Mouse (Mus musculus) activated CD4-positive, CD25-positive, alpha-beta regulatory T cell, adult 4 months (primary cell): ENCODE measurements around the gene Asic4. TPM values are rescaled to one million over a fixed set of nuclear protein-coding genes. Genes with fewer than 3 reads are reported as not detected.

Source experiments
- ATAC-seq: one replicate; pipeline ENCODE4 v1.8.0; 2017
- polyA plus RNA-seq, 2 experiments: library from polyadenylated mRNA; unstranded; fragments of 100-300 nt; shearing (Covaris generic); gene quantifications; one replicate each; pipeline ENCODE4 v1.2.1; 2017

Asic4 gene
- polyA plus RNA-seq, 2 experiments from 2014 or later, result not detected

DNA sequence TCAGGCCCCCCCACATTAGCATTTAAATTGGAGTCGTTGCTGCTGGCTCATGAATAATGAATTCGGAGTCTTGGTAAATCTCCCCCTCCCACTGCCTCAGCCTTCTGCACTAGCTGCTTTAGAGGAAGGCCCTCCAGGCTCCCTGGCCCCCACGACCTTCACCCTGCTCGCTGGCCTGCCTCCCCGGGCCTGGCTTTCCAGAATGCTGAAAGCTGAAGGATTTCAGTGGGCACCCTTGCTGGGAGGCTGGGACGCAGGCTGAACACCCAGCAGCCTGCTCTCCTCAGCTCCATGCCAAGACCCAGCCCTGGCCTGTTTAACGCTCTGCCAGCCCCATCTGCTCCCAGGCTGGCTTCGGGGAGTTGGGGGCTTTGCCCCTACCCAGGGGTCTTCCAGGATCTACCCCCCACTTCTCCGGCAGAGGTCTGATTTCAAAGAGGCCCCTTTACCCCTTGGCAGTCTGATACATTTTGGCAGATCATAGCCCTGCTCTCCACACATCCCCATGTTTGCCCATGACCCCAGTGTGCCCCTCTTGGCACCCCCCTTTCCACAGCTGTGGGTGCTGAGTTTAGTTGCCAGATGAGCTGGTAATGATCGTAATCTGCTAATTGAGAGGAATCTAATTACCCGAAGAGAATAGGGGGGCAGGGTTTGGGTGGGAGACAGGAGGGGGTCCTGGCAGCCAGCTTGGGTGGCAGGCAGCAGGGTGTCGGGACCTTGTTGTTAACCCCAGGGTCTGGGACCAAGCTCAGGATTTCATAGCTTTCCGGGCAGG, 6.8 kb upstream of the Asic4 start:
- no peak for ATAC-seq

DNA sequence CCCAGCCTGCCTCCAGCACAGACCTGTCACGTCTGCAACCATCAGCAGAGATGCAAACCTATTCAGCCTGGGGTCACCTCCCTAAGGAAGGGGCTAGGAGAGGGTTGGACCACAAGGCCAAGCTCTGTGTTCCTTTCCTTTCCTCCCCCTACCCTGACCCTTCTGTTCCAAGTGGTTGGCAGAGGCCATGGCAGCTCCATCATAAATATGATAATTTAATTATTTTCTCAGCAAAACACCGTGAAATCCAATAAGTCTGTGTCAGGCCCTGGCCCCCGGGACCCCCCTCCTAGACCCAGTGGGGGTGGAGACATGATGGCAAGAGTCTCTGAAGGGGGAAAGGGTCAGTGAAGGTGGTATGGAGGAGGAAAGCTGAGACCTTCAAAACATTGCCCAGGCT, 6.0 kb upstream of the Asic4 start:
- ATAC-seq, result no peak

DNA sequence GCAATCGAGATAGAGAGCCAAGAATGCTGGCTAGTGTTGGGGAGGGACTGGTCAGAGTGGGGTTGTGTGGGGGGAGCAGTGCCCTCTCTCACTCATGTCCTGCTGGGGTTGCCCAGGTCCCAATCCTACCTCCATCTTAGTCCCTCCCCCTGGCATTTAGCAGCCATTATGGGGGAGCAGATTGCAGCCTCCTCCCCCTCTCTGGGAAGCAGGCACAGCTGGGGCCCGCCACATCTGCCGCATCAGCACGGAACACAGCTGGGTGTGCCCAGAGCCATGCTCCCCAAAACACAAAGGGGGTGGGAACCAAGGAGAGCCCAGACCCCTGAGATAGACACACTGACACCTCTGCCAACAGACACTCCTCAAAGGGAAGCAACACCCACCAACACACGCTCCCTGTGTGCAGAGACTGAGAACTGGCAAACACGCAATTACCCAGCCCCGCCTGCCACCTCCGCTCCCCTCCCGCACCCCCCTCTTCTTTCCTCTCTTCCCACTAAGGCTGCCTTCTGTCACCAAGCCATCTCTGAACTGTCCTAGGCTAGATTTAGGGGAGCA, 5.0 kb upstream of the Asic4 start:
- ATAC-seq, result peak; percentile 26

DNA sequence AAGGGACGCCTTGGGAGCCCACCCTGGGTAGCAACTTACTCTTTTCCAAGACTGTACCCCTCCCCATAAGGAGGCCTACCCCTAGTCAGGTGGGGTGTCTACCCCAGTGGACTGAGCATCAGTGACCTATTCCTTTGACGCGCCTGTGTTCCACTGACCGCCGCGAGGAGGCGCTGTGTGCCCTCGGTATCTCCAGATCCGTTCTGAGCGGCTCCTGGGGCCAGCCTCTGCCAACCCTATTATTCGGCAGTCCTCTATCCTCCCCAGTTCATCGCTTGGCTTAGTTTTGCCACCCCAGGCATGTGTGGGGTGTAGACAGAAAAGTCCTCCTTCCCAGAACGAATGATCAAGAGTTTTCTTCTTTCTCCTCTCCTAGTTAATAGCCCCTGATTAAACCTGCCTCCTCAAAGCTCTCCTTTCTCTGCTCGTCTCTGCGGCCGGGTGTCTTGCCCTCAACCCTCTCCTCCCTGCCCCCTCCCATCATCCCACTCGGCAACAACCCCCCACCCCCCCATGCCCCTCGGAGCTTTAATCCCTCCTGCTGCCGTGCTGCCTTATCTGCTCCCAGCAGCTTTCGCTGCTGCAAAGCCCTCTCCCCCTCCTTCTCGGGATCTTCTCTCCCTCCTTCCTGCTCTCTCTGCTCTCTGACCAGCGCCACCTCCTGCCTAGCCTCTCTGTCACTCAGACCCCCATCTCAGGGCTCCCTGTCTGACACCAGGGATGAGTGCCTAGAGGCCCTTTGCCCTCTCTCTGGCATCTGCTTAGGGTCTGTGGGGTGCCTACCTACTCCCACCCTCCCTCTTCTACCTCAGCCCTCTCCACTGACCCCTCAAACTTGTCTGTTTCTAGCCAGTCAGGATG, 4.3 kb upstream of the Asic4 start:
- peak; percentile 87 for ATAC-seq

DNA sequence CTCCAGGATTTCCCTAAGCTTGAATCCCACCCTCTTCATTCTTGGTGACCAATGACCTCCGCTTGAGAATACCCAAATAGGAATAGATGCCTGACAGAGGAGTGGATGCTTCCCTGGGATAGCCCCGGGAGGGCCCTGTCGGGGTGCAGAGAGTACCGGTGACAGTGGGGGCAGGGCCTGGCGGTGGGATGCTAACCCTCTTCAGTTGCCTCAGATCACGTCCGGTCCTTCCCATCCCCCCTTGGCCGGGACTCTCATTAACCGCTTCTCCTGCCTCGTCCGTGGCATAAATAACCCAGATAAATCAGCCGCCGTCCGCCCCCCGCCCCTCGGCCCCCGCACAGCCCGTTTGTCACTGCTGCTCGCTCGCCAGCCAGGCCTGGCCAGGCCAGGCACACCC, 3.6 kb upstream of the Asic4 start:
- no peak for ATAC-seq

DNA sequence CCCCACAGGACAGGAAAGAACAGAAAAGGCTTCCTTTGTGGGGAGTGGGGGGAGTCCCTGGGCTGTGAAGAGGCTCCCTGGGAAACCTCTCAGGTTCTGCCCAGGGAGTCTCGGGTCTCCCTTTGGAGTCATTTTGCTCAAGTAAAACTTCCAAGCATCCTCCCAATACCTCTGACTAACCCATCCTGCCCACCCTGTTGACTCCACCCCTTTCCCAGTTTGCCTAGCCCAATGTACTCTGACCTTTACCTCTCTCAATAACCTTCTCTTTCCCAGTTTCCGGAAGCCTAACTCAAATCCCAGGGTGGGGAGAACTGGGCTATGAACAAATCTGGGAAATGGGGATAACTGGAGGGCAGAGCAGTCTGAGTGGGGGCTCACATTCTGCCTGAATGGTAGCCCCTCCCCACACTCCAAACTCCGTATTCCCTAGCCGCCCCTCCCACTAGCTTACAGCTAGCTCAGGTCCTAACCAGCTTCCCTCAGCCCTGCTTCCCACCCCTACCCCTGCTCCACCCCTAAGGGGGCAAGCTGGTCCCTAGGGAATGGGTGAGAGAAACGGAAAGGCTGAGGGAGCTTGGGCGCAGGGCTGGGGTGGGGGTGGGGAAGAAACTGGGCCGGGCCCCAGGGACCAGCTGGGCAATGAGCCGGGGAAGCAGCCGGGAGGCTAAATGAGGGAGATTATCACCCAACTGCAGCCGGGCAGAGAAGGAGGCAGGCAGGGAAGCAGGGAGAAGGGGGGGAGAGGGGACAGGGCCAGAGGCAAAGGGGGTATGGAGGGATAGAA, 2.8 kb upstream of the Asic4 start:
- no peak for ATAC-seq

DNA sequence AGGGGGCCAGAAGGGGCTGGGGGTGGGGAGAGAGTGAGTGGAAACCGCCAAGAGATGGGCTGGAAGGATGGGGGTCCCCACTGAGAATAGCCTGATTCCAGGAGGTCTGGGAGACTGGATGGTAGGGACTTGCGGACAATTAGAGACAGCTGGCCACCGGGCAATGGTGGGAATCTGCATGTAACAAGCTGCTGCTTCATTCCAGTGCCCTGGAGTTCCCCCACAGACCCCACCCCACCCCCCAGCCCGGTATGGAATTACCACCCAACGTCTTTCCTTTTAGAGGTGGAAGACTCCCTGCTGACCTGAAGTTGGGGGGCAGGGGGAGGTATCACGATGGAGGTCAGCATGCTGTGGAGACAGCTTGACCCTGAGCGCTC, 2.2 kb upstream of the Asic4 start:
- ATAC-seq, result no peak

DNA sequence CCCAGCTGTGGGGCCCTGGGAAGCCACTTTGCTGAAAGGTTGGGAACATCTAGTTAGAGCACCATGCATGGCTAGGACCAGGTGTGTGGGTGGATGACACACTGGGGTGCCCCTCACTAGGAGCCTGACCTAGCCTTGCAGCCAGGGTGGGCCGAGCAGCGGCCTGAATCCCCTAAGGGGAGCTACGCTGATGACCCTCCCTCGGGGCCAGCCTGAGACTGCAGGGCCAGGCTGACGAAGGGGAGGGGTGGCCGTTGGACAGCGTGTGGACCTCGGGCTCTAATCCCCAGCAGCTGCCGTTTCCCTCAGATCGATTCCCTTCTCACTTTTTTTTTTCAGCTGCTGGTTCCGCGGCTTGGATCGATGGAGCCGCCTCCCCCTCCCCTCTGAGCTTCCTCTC, 1.3 kb upstream of the Asic4 start:
- ATAC-seq, result no peak

DNA sequence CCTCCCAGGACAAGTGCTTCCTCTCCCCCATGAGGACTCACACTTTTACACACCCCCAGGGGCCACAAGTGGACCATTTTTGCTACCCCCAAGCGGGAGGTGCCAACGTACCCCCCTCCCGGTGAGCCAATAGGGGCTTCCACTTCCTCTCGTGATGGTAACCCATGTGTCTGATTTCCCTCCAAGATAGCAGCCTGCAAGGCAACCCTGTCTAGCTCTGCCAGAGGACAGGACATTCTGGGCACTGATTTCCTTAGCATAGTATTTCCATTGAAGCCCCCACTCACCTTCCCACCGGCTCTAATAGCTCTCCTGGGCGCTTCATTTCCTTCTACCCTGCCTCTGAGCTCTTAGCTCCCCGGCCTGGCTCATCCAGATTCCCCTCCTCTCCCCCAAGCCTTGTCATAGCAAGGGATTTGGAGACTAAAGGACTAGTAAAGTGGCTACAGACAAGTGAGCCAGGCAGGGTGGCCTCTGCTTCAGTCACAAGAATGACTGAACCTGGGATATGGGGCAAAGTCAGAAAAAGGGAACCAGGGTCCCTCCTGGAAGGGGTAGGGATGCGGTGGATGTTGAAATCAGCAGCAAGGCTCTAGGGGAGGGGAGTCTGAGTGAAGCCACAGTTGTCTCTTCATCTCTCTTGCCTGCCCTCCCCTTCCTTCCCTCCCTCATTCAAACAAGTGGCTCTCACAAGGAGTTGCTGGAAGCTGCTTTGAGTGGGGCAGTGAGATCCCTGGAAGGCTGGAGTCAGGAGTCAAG, 680 bp upstream of the Asic4 start:
- ATAC-seq, result no peak

DNA sequence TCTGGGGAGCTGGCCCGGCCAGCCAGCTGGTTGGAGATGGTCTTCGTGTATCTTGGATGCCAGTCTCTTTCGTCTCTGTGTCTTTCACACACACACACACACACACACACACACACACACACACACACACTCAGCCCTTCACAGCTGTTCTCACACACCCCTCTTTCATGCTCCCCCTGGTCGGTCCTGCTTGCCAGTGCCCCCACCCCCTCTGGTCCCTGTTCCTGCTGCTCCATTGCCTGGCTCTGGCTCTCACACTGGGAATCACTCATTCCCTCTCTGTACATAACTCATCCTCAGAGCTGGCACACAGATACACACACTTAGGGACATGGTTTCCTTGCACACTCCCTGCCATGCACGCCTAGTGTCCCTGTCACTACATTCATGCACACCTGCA, 1.7 kb downstream of the Asic4 start:
- ATAC-seq, result no peak

DNA sequence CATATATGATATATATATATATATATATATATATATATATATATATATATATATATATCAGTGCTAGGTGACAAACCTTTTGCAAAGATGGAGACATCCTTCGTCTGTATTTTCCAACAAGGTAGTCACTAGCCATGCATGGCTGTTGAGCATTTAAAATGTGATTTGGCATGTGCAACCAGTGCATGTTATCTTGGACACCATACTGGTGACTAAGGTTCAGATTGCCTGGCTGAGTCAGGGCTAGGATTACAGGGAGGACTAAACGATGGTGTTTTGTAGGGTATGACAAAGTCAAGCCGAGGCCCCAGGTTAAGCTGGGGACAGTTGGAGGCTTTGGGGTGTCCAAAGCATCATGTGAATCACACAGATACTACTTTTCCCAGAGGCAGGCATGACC, 5.2 kb downstream of the Asic4 start:
- no peak for ATAC-seq

DNA sequence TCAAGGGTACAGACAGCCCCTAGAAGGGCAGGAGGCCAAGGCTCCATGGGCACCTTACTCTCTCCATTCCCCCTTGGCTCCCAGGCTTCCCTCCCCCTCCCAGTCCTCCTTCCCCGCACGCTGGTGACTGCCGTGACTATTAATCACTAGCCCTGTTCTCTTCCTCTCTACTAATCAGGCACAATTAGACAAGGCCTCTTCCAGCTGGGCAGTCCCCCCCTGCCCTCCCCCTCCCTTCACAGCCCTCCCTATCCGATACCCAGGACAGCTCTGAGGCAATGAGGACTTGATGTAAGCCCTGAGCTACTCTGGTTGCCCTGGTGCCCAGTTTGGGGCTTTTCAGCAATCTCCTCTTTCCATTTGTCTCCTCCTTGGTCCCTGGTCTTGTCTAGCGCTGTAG, 5.7 kb downstream of the Asic4 start:
- ATAC-seq, result no peak

DNA sequence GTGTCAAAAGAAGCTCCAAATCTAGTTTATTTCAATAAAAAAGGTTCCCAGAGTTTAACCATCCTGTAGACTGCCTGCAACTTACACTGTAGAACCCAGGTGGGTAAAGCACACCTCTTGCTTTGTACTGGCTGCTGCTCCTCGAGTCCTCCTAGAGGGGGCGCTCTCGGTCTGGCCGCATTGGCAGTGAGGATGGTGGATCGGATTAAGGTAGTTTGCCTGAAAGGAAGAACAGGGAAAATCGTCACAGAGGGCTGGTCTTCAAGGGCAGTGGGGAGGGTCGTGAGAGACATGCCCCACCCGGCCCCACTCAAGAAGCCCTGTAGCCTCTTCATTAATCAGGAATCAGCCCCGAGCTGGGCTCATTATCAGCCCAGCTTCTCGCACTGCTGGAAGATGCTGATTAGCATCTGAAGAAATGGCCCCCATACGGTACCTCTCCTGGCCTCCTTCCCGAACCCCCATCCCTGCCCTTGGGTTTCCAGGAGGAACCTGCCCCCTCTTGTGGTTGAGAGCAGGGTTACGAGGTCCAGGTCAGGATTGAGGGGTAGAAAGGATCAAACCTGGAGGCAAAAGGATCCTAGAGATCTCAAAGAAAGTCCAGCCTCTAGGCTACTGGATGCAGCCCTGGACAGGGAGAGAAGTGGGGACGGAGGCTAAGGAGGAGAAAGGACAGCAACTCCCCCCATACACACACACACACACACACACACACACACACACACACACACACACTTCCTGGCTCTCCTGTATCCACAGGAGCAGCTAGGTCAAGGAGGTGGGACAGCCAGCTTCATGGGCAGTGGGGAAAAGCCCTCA, 6.7 kb downstream of the Asic4 start:
- ATAC-seq, result no peak

DNA sequence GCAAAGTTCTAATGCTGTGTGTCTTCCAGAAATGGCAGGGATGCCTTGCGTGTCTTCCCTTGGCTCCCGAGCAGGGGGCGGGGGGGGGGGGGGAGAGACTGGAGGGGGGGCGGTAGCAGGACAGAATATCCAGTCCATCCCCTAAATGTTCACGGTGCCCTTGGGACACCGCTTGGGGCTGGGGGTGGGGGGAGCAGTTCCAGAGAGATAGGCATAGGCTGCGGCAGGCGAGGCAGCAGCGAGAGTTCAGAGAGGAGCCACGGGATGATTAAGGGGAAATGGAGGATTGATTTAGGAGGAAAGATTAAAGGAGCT, 7.4 kb downstream of the Asic4 start:
- ATAC-seq, result no peak

DNA sequence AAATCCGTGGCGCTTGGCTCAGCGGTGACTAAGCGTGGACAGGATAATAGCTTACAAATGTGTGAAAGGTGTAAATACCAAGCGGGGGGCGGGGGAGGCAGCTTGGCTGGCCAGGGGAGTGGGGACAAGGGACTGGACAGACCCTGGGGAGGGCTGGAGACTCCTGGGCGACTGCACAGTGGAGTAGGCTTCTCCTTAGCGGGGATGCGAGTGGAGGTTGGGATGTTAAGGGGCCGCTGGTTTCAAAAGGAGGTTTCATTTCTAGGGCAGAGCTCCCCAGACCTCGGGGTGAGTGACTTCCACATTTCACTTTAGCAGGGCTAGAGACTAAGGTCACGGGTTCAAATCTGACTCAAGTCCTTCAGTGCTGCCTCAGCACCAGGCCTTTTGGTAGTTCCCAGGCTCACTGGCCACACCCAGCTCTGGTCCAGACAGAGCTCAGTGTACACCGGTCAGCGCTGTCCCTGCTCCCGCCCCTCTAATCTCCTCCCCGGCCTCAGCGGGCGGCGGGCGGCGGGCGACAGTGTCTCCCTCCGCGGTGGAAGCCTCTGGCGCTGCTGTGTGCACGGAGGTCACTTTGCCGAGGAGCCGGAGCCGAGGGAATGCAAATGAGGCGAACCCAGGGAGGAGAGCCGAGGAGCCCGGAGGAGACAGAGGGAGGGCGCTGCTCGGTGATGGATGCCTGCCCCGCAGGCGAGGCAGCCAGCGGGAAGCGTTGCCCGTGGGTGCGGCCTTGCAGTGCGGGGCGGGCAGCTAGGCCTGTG, 8.0 kb downstream of the Asic4 start:
- no peak for ATAC-seq

DNA sequence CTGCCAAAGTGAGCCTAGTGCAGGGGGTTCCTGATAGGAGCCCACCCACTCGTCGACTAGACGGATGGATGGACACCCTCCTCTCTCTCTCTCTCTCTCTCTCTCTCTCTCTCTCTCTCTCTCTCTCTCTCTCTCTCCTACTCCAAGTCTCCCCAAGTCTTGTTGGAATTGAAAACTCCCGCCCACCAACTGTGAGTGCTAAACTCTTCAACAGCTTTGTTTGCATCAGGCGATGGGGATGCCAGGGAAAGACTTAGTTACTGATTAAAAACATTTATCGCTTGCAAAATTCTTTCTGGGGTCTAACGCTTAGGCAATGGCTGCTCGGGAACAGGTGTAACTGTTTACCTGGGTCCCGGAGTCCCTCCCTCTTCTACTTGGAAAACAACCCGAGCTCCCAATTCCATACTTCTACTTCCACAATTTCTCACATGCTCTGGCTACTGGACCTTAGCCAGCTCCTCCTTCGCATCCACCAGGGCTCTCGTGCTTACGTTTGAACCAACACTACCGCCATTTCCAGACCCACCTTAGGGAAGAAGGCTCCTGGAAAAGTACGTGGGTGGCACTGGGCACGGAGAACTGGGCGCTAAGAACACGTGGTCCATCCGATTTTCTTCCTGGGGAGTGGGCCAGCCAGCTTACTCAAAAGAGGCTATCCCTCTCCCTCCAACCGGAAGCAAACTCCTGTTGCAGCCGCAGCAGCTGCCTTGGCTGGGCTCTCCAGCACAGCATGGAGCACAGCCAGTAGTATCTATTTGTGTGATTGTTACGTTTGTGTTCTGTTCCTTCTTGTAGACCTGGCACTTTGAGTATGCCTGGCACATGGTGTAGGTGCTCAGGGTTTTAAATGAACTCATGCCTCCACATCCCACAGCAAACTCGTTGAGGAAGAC, 8.8 kb downstream of the Asic4 start:
- no peak for ATAC-seq

DNA sequence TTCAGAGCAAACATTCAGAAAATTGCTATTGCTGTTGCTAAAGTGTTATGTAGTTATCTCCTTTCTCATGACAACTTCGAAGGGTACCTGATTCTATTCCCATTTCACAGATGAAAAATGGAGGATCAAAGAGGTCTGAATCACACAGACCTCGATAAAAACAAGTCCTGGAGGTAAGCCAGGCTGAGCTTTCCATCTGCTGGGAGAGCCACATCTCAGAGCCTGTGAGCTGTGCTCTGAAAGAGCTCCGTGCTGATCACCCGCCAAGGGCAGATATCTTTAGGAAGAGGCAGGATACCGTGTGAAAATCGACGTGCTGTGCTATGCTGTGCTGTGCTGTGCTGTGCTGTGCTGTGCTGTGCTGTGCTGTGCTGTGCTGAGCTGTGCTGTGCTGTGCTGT, 10.1 kb downstream of the Asic4 start:
- no peak for ATAC-seq

DNA sequence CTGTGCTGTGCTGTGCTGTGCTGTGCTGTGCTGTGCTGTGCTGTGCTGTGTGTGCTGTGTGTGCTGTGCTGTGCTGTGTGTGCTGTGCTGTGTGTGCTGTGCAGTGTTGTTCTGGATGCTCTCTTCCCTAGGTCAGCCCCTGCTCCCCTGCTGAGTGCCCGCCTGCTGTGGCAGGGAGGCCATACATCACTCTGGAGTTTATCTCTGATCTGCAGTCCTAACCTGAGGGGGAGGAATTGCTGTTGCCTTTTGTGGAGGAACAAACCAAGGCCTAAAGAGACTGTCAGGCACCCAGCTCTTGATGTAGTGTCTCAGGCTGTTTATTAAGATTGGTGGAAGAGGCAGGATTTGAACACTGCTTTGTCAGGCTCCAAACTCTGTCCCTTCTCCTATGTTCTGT, 12.4 kb downstream of the Asic4 start:
- ATAC-seq, result no peak

DNA sequence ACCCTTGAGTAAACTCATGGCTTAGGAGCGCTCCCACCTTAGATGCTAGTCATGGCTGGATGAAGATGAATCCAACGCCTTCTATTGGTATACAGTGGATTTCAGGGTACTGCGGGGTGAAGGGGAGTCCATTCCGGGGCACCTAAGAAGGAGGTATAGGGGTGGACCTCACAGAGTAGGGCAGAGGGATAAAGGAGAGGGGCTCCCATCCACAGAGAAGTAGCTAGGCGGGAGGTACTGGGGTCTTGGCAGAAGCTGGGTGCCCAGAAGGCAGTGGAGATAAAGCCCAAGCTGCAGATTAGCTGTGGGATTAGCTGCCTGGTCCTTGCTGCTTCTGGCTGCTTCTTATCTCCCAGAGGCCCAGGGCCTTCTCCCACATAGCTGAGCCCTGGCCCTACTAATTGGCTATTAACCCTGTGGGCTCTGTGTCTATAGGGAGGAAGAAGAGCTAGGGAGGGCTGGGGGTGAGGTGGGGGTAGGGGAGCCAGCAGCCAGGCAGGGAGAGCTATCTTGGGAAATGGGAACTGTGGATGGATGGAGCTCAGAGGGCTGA, 13.5 kb downstream of the Asic4 start:
- ATAC-seq, result no peak
